Mouse (Mus musculus) lung, adult 18-20 months (tissue): ENCODE results near the gene Fam229a.
"Not testable (repeated sequence)": the region's sequence is repeated elsewhere in the genome, so short reads cannot be mapped to it uniquely, and the experiment has no call there.

ENCODE experiments used
- DNase-seq, 2 experiments: peaks; one replicate each; pipeline ENCODE4 v3.0.0; 2022; ENCODE audit warnings: mixed read lengths in 2 of 2

Gene Fam229a

GRCm38 (mm10) chr4:129528901-129529300 is 37.9 kb downstream of the Fam229a start:
- not testable (repeated sequence) for DNase-seq

- DNase-seq, result peak in 1 of 2 experiments; percentile 9
Measured at GRCm38 (mm10) chr4:129540012-129540411, 49.0 kb downstream of the Fam229a start.
